Mouse (Mus musculus) CH12.LX (cell line): ENCODE results near the gene Rtbdn. TPM values are rescaled to one million over a fixed set of nuclear protein-coding genes. Genes with fewer than 3 reads are reported as not detected.
A peak's percentile ranks its signal among the peaks of the same experiment; 100 is the strongest.

ENCODE experiments used
- DNase-seq: peaks from one replicate; pipeline ENCODE4 v3.0.0-alpha.2; 2013; ENCODE audit errors: extremely low read depth
- H3K27ac ChIP-seq: 2 replicates; pipeline ENCODE4 v1.5.1; 2012; ENCODE audit warnings: low read depth, mild to moderate bottlenecking, control low read depth, moderate library complexity; ENCODE audit not compliant: insufficient read depth
- H3K27me3 ChIP-seq: replicated peaks from 2 replicates; pipeline ENCODE3; 2012; ENCODE audit warnings: inconsistent platforms
- H3K36me3 ChIP-seq, 2 experiments: replicated peaks in 1 of 2; 2 replicates each; pipeline versions ENCODE3 to v1.6.1; 2012; ENCODE audit warnings: inconsistent platforms in 1 of 2, low read length in 1 of 2, mild to moderate bottlenecking in 1 of 2, mixed read lengths in 1 of 2, moderate library complexity in 1 of 2; ENCODE audit not compliant: control insufficient read depth in 1 of 2, insufficient read depth in 1 of 2
- H3K4me1 ChIP-seq, 2 experiments: 2 replicates each; pipeline ENCODE4 v1.6.1; 2012; ENCODE audit warnings: inconsistent platforms in 1 of 2, moderate library complexity in 1 of 2; ENCODE audit not compliant: insufficient read depth in 2 of 2, control insufficient read depth in 1 of 2
- H3K4me2 ChIP-seq: 2 replicates; pipeline ENCODE4 v1.6.1; 2012; ENCODE audit warnings: low read depth, mild to moderate bottlenecking, control low read depth; ENCODE audit not compliant: poor library complexity, insufficient read depth, severe bottlenecking
- H3K4me3 ChIP-seq, 3 experiments: fragments of 150-350 bp in 1 of 3; sonication (generic) in 1 of 3; replicated peaks in 1 of 3; 2 replicates each; pipeline versions ENCODE3 to v1.5.1; 2011 to 2012; ENCODE audit warnings: low read depth in 2 of 3, low read length in 2 of 3, mild to moderate bottlenecking in 2 of 3, moderate library complexity in 2 of 3, control low read depth in 1 of 3, improper control_type of control experiment in 1 of 3, inconsistent platforms in 1 of 3, mixed read lengths in 1 of 3; ENCODE audit not compliant: poor library complexity in 1 of 3
- H3K79me2 ChIP-seq: replicated peaks from 2 replicates; pipeline ENCODE4 v1.6.1; 2012; ENCODE audit warnings: mild to moderate bottlenecking, moderate library complexity; ENCODE audit not compliant: control insufficient read depth, poor library complexity, insufficient read depth, severe bottlenecking; ENCODE audit errors: extremely low read depth
- H3K9ac ChIP-seq: 2 replicates; pipeline ENCODE4 v1.6.1; 2012; ENCODE audit warnings: low read depth, mild to moderate bottlenecking, control low read depth, moderate library complexity; ENCODE audit not compliant: insufficient read depth
- H3K9me3 ChIP-seq: replicated peaks from 2 replicates; pipeline ENCODE3; 2012; ENCODE audit warnings: low read length, inconsistent platforms, mixed read lengths
- BHLHE40 ChIP-seq: IDR thresholded peaks from 2 replicates; pipeline ENCODE4 v1.6.1; 2011; ENCODE audit warnings: mild to moderate bottlenecking, low read depth, low read length, improper control_type of control experiment
- CHD1 ChIP-seq: IDR thresholded peaks from 2 replicates; pipeline ENCODE4 v1.6.1; 2012; ENCODE audit warnings: low read depth, low read length, improper control_type of control experiment, inconsistent platforms
- CHD2 ChIP-seq: IDR thresholded peaks from 2 replicates; pipeline ENCODE4 v1.6.1; 2011; ENCODE audit warnings: low read length, improper control_type of control experiment
- CTCF ChIP-seq, 2 experiments: IDR thresholded peaks in 1 of 2; conservative IDR thresholded peaks in 1 of 2; 2 replicates each; pipeline ENCODE4 v1.5.1; 2011 to 2012; ENCODE audit warnings: low read depth in 2 of 2, low read length in 2 of 2, improper control_type of control experiment in 1 of 2, inconsistent platforms in 1 of 2, mild to moderate bottlenecking in 1 of 2, moderate library complexity in 1 of 2
- E2F4 ChIP-seq: IDR thresholded peaks from 2 replicates; pipeline ENCODE4 v1.6.1; 2011; ENCODE audit warnings: low read depth, low read length, improper control_type of control experiment; ENCODE audit not compliant: insufficient replicate concordance
- ELF1 ChIP-seq: IDR thresholded peaks from 2 replicates; pipeline ENCODE4 v1.6.1; 2014; ENCODE audit warnings: low read depth, mild to moderate bottlenecking, inconsistent platforms, low read length, improper control_type of control experiment
- EP300 ChIP-seq: IDR thresholded peaks from 2 replicates; pipeline ENCODE4 v1.6.1; 2011; ENCODE audit warnings: low read length, improper control_type of control experiment
- ETS1 ChIP-seq: conservative IDR thresholded peaks from 2 replicates; pipeline ENCODE4 v1.6.1; 2012; ENCODE audit warnings: low read depth, mild to moderate bottlenecking, inconsistent platforms, low read length, improper control_type of control experiment, moderate library complexity
- GABPA ChIP-seq: IDR thresholded peaks from 2 replicates; pipeline ENCODE4 v1.6.1; 2012; ENCODE audit warnings: low read depth, low read length, improper control_type of control experiment, inconsistent platforms; ENCODE audit not compliant: insufficient replicate concordance
- HCFC1 ChIP-seq: IDR thresholded peaks from 2 replicates; pipeline ENCODE4 v1.6.1; 2012; ENCODE audit warnings: low read depth, mild to moderate bottlenecking, inconsistent platforms, low read length, improper control_type of control experiment
- IRF4 ChIP-seq: IDR thresholded peaks from 2 replicates; pipeline ENCODE4 v1.6.1; 2014; ENCODE audit warnings: low read depth, mild to moderate bottlenecking, inconsistent platforms, low read length, improper control_type of control experiment
- JUN ChIP-seq: IDR thresholded peaks from 2 replicates; pipeline ENCODE4 v1.6.1; 2011; ENCODE audit warnings: low read depth, mild to moderate bottlenecking, low read length, improper control_type of control experiment, moderate library complexity; ENCODE audit not compliant: insufficient read depth
- JUND ChIP-seq: conservative IDR thresholded peaks from 2 replicates; pipeline ENCODE4 v1.6.1; 2011; ENCODE audit warnings: low read depth, low read length, improper control_type of control experiment
- KAT2A ChIP-seq: IDR thresholded peaks from 2 replicates; pipeline ENCODE4 v1.6.1; 2012; ENCODE audit warnings: low read length, improper control_type of control experiment, inconsistent platforms; ENCODE audit not compliant: insufficient replicate concordance
- MAFK ChIP-seq: IDR thresholded peaks from 2 replicates; pipeline ENCODE4 v1.6.1; 2011; ENCODE audit warnings: low read length, improper control_type of control experiment; ENCODE audit not compliant: insufficient replicate concordance
- MAX ChIP-seq: IDR thresholded peaks from 2 replicates; pipeline ENCODE4 v1.6.1; 2011; ENCODE audit warnings: low read length, improper control_type of control experiment
- MAZ ChIP-seq: IDR thresholded peaks from 2 replicates; pipeline ENCODE4 v1.6.1; 2012; ENCODE audit warnings: low read depth, mild to moderate bottlenecking, inconsistent platforms, low read length, improper control_type of control experiment, moderate library complexity
- MEF2A ChIP-seq: IDR thresholded peaks from 2 replicates; pipeline ENCODE4 v1.6.1; 2014; ENCODE audit warnings: low read depth, mild to moderate bottlenecking, inconsistent platforms, low read length, improper control_type of control experiment, borderline replicate concordance
- MXI1 ChIP-seq: IDR thresholded peaks from 2 replicates; pipeline ENCODE4 v1.6.1; 2011; ENCODE audit warnings: mild to moderate bottlenecking, low read depth, low read length, improper control_type of control experiment
- MYC ChIP-seq: IDR thresholded peaks from 2 replicates; pipeline ENCODE4 v1.6.1; 2011; ENCODE audit warnings: low read depth, mild to moderate bottlenecking, improper control_type of control experiment, low read length
- NELFE ChIP-seq: IDR thresholded peaks from 2 replicates; pipeline ENCODE4 v1.6.1; 2011; ENCODE audit warnings: low read depth, low read length, improper control_type of control experiment
- NRF1 ChIP-seq: IDR thresholded peaks from 2 replicates; pipeline ENCODE4 v1.6.1; 2014; ENCODE audit warnings: low read depth, mild to moderate bottlenecking, inconsistent platforms, low read length, improper control_type of control experiment, moderate library complexity
- PAX5 ChIP-seq: IDR thresholded peaks from 2 replicates; pipeline ENCODE4 v1.6.1; 2012; ENCODE audit warnings: low read length, inconsistent platforms, mixed read lengths
- POLR2A ChIP-seq: IDR thresholded peaks from 2 replicates; pipeline ENCODE4 v1.6.1; 2011; ENCODE audit warnings: low read depth, mild to moderate bottlenecking, improper control_type of control experiment, low read length
- POLR2AphosphoS2 ChIP-seq: IDR thresholded peaks from 2 replicates; pipeline ENCODE4 v1.6.1; 2011; ENCODE audit warnings: low read depth, low read length, improper control_type of control experiment
- RAD21 ChIP-seq: IDR thresholded peaks from 2 replicates; pipeline ENCODE4 v1.6.1; 2011; ENCODE audit warnings: low read depth, mild to moderate bottlenecking, low read length, improper control_type of control experiment, moderate library complexity
- RCOR1 ChIP-seq: conservative IDR thresholded peaks from 2 replicates; pipeline ENCODE4 v1.6.1; 2012; ENCODE audit warnings: low read depth, mild to moderate bottlenecking, inconsistent platforms, low read length, improper control_type of control experiment
- SIN3A ChIP-seq: IDR thresholded peaks from 2 replicates; pipeline ENCODE4 v1.6.1; 2012; ENCODE audit warnings: low read length, improper control_type of control experiment, inconsistent platforms
- SMC3 ChIP-seq: IDR thresholded peaks from 2 replicates; pipeline ENCODE4 v1.6.1; 2011; ENCODE audit warnings: low read depth, low read length, improper control_type of control experiment
- TBP ChIP-seq: conservative IDR thresholded peaks from 2 replicates; pipeline ENCODE4 v1.6.1; 2011; ENCODE audit warnings: low read depth, low read length, improper control_type of control experiment
- TCF12 ChIP-seq: IDR thresholded peaks from 2 replicates; pipeline ENCODE4 v1.6.1; 2014; ENCODE audit warnings: low read depth, mild to moderate bottlenecking, inconsistent platforms, low read length, improper control_type of control experiment
- UBTF ChIP-seq: IDR thresholded peaks from 2 replicates; pipeline ENCODE4 v1.6.1; 2012; ENCODE audit warnings: low read depth, mild to moderate bottlenecking, inconsistent platforms, low read length, improper control_type of control experiment, moderate library complexity
- USF1 ChIP-seq: IDR thresholded peaks from 2 replicates; pipeline ENCODE4 v1.6.1; 2014; ENCODE audit warnings: low read depth, mild to moderate bottlenecking, inconsistent platforms, low read length, improper control_type of control experiment
- USF2 ChIP-seq: conservative IDR thresholded peaks from 2 replicates; pipeline ENCODE4 v1.6.1; 2011; ENCODE audit warnings: low read depth, low read length, improper control_type of control experiment
- ZC3H11A ChIP-seq: IDR thresholded peaks from 2 replicates; pipeline ENCODE4 v1.6.1; 2012; ENCODE audit warnings: low read depth, mild to moderate bottlenecking, inconsistent platforms, low read length, improper control_type of control experiment
- ZKSCAN1 ChIP-seq: IDR thresholded peaks from 2 replicates; pipeline ENCODE4 v1.6.1; 2012; ENCODE audit warnings: low read depth, inconsistent platforms, low read length, improper control_type of control experiment, borderline replicate concordance
- ZMIZ1 ChIP-seq: IDR thresholded peaks from 2 replicates; pipeline ENCODE4 v1.6.1; 2012; ENCODE audit warnings: low read depth, mild to moderate bottlenecking, inconsistent platforms, low read length, improper control_type of control experiment
- ZNF384 ChIP-seq: IDR thresholded peaks from 2 replicates; pipeline ENCODE4 v1.6.1; 2012; ENCODE audit warnings: low read depth, low read length, improper control_type of control experiment, inconsistent platforms
- dilution Hi-C: fragments of 300-500 bp; cut with MboI; formaldehyde crosslinking; loops from 2 replicates; pipeline ENCODE4 v1.14.3; 2020; ENCODE audit warnings: low sequenced_read_pairs; ENCODE audit not compliant: extremely low pct_unique_long_range_greater_than_20kb, extremely low pct_ligation_motif_present
- in situ Hi-C: fragments of 300-500 bp; cut with MboI; formaldehyde crosslinking; loops from 3 replicates; pipeline ENCODE4 v1.14.3; 2019; ENCODE audit warnings: low sequenced_read_pairs, low pct_ligation_motif_present, low pct_unique_long_range_greater_than_20kb, mixed read lengths
- polyA plus RNA-seq: library from polyadenylated mRNA; unstranded; fragments of >175 nt; gene quantifications from 2 replicates; pipeline ENCODE4 v1.2.1, GENCODE M21; 2012; ENCODE audit warnings: low read depth; ENCODE audit not compliant: insufficient read length
- total RNA-seq, 2 experiments: library from RNA; depleted of rRNA; stranded (reverse); fragments of 300-350 nt in 1 of 2; fragments of >200 nt in 1 of 2; gene quantifications; 2 replicates each; pipeline ENCODE4 v1.2.3; 2012 to 2014

The Rtbdn gene
- total and polyA plus RNA-seq, 3 experiments = 0.21 to 1.8 TPM; not detected in 1

DNA sequence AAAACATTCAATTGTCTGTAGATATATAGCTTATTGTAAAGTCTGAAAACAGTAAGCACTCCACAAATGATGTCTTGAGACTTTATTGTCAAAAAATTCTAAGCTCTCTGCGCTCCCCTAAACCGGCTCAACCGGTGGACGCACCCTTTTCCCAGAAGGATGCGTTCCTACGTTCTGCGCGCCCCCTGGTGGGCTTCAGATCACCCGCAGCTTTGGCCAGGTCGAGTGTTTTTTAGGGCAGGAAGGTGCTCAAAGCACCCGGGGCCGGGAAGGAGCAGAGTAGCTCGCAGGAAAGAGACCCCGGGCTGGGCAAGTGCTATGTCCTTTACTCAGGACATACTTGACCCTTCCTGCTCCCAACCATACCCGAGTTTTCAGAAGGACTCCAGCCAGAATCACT, 43.0 kb downstream of the Rtbdn start:
- peak; percentile 93 for DNase-seq

DNA sequence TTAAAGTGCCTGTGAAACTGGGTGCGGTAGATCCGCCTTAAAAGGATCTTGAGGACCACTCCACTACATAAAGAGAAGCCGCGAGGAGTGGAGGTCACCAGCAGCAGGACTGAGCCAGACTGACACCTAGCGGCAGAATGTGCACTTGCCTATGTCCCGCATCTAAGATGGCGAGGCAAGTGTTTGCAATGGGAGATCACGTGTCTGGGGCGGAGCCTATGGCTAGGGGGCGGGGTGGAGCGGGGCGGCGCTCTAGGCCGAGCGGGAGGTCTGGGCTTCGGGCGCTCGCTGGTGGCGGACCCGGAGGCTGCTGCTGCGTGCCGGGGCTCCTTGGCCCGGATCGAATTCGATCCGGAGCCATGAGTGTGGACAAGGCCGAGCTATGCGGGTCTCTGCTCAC, 43.6 kb downstream of the Rtbdn start, which contains the start of gene Hook2:
Hook2 (plus strand) TSS at position 255 of the 400 bp plus-strand sequence.
- Histone ChIP-seq H3K9me3 (no peaks in the 10 kb centered on the region), H3K4me1 (peaks cover 22 to 40% of the 10 kb centered on the region in 2 experiments), H3K79me2 (no peaks in the 10 kb centered on the region), H3K27ac (peak within 1 kb of the TSS; percentile 55; the same call in 1 of the 2 replicates), H3K9ac (peak within 1 kb of the TSS; percentile 93), H3K4me3 (peak within 1 kb of the TSS; percentile 62 to 79 (median 70)), H3K4me2 (peak within 1 kb of the TSS; percentile 81), H3K36me3 (peaks cover 7 to 28% of the 10 kb centered on the region in 2 experiments), H3K27me3 (no peaks in the 10 kb centered on the region)
- in situ Hi-C loops = loop anchor here (5.0 kb wide), 1 partner anchor 37 kb away; the partner anchor contains the start of genes Asna1 and Trir
- DNase-seq = peak; percentile 99
- dilution Hi-C loops = no loop called here
- TF ChIP-seq KAT2A = no peak
- peak; percentile 68 for TF ChIP-seq POLR2A
- no peak for TF ChIP-seq JUND
- TF ChIP-seq CHD1 = no peak
- TF ChIP-seq RCOR1 = no peak
- TF ChIP-seq USF2 = peak; percentile 85
- peak; percentile 13; the same call in 1 of the 2 replicates for TF ChIP-seq MXI1
- TF ChIP-seq NRF1 = 0 out of 2 replicates have a peak, but pooled peaks have one; percentile 34
- TF ChIP-seq ZC3H11A = peak; percentile 51; the same call in 1 of the 2 replicates
- TF ChIP-seq MAX = peak; percentile 82; the same call in 1 of the 2 replicates
- peak; percentile 38; the same call in 1 of the 2 replicates for TF ChIP-seq TBP
- TF ChIP-seq GABPA = no peak
- no peak for TF ChIP-seq ZKSCAN1
- TF ChIP-seq E2F4 = no peak
- TF ChIP-seq TCF12 = no peak; the same call in 1 of the 2 replicates
- TF ChIP-seq MAZ = peak; percentile 28

More for the DNA sequence above, 43.0 kb downstream of the Rtbdn start:
- in situ Hi-C loops (loop anchor here (5.0 kb wide), 1 partner anchor 37 kb away; the partner anchor contains the start of genes Asna1 and Trir), dilution Hi-C loops (no loop called here)
- TF ChIP-seq ZC3H11A (peak; percentile 94), USF2 (no peak), JUN (no peak), PAX5 (no peak), POLR2A (no peak), BHLHE40 (peak; percentile 36; the same call in 1 of the 2 replicates), CTCF (conservative IDR thresholded peaks at IDR 0.05 in 1 of 2, IDR thresholded peaks at IDR 0.05 in 1 of 2; ENCODE audit: low read depth in 2 of 2, low read length in 2 of 2) (peak in 1 of 2 experiments; percentile 98; a peak in 2 of 4 replicates), MAX (no peak), IRF4 (peak; percentile 76), RCOR1 (0 out of 2 replicates have a peak, but pooled peaks have one; percentile 33), MAFK (no peak), MXI1 (no peak; the same call in 1 of the 2 replicates), POLR2AphosphoS2 (no peak), MAZ (peak; percentile 78; the same call in 1 of the 2 replicates), ELF1 (peak; percentile 42), E2F4 (no peak), RAD21 (peak; percentile 91), CHD2 (no peak), EP300 (no peak), KAT2A (no peak), GABPA (no peak), JUND (no peak), MYC (no peak), ZKSCAN1 (no peak), MEF2A (peak; percentile 28; the same call in 1 of the 2 replicates), SMC3 (peak; percentile 100), TBP (no peak), ZMIZ1 (no peak), NRF1 (no peak), UBTF (no peak), ETS1 (peak; percentile 16; the same call in 1 of the 2 replicates), TCF12 (peak; percentile 37; the same call in 1 of the 2 replicates), HCFC1 (no peak), ZNF384 (peak; percentile 56; the same call in 1 of the 2 replicates), SIN3A (peak; percentile 88; the same call in 1 of the 2 replicates), USF1 (no peak), CHD1 (peak; percentile 91; the same call in 1 of the 2 replicates), NELFE (peak; percentile 74)
- Histone ChIP-seq H3K9me3 (no peaks in the 10 kb centered on the region), H3K9ac (peak overlapping the region; percentile 93), H3K4me3 (peak overlapping the region; percentile 51 to 70 (median 52)), H3K27me3 (no peaks in the 10 kb centered on the region), H3K79me2 (no peaks in the 10 kb centered on the region), H3K4me2 (peak overlapping the region; percentile 81), H3K4me1 (peaks cover 22 to 40% of the 10 kb centered on the region in 2 experiments), H3K36me3 (peaks cover 1 to 22% of the 10 kb centered on the region in 2 experiments), H3K27ac (peak overlapping the region; percentile 55; the same call in 1 of the 2 replicates)
